Mouse (Mus musculus) erythroblast, embryonic 14.5 days (primary cell): ENCODE results near the gene Rgl1.

Source experiments
- GATA1 ChIP-seq: IDR thresholded peaks from 2 replicates; pipeline ENCODE4 v1.6.1; 2012; ENCODE audit warnings: low read length, inconsistent platforms, mixed read lengths
- TAL1 ChIP-seq: IDR thresholded peaks from 3 replicates; pipeline ENCODE4 v1.6.1; 2012; ENCODE audit warnings: low read length, inconsistent platforms, mixed read lengths

DNA sequence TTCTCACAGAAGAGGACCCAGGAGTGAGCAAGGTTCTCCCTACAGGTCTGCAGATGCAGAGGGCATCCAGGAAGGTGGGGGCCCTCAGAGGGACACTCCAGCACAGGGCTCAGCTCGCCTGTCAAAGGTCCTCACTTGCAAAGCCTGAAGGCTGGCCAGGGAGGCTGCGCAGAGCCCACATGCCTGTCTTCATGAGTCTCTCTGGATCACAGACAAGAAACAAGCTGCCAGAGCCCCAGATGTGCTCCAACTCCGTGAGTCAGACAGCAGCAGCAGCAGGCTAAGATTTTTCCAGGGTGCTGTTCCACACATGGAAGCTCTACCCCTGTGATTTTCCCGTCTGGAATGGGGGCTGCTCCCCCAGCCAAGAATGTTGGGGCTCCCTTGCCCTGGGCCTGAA is 251.9 kb downstream of the Rgl1 start:
- TF ChIP-seq GATA1 (no peak), TAL1 (no peak)
